Mouse (Mus musculus) cerebellum, adult 2 months (tissue): ENCODE measurements around the gene Crygd.

ENCODE experiments used
- CTCF ChIP-seq: fragments of 200-500 bp; IDR thresholded peaks from 2 replicates; pipeline ENCODE4 v1.5.1; 2011; ENCODE audit warnings: low read depth, mild to moderate bottlenecking, control low read depth, low read length, moderate library complexity, borderline replicate concordance; ENCODE audit not compliant: insufficient read depth
- POLR2A ChIP-seq: fragments of 200-500 bp; IDR thresholded peaks from 2 replicates; pipeline ENCODE4 v1.6.1; 2011; ENCODE audit warnings: low read length, control low read depth, borderline replicate concordance; ENCODE audit not compliant: insufficient read depth

DNA sequence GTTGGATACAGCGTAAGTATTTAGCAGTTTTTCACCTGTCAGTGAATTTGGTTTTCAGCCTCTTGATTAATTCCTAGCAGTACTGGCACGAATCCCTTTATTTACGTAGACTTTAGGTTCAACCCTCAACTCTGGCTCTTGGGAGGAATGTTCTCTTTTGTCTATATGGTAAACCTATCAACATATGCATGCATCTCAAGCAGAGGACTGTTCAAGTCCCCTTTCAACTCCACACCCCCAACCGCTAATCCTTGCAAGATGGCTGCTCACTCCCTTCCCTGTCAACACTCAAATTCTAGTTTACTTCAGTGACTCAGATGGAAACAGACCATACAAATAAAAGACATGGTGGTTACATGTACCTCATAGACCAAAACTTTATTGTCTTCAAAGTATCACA lies 50.5 kb downstream of the Crygd start:
- TF ChIP-seq CTCF (no peak), POLR2A (no peak)
